Mouse (Mus musculus) cerebellum, postnatal 10 days (tissue): Measurements from ENCODE around the gene Tmem259.

Source experiments
- DNase-seq, 2 experiments: peaks; one replicate each; pipeline ENCODE4 v3.0.0; 2021; ENCODE audit warnings: mixed read lengths in 2 of 2

Tmem259 gene

GRCm38 (mm10) chr10:79959847-79960601 is 24.1 kb downstream of the Tmem259 start, which contains the start of gene Wdr18:
TSS of gene Wdr18 (plus strand) at chr10:79960152.
- DNase-seq, result peak; percentile 99

GRCm38 (mm10) chr10:79959412-79959811 is 24.7 kb downstream of the Tmem259 start:
- peak in 1 of 2 experiments; percentile 63 for DNase-seq

DNA sequence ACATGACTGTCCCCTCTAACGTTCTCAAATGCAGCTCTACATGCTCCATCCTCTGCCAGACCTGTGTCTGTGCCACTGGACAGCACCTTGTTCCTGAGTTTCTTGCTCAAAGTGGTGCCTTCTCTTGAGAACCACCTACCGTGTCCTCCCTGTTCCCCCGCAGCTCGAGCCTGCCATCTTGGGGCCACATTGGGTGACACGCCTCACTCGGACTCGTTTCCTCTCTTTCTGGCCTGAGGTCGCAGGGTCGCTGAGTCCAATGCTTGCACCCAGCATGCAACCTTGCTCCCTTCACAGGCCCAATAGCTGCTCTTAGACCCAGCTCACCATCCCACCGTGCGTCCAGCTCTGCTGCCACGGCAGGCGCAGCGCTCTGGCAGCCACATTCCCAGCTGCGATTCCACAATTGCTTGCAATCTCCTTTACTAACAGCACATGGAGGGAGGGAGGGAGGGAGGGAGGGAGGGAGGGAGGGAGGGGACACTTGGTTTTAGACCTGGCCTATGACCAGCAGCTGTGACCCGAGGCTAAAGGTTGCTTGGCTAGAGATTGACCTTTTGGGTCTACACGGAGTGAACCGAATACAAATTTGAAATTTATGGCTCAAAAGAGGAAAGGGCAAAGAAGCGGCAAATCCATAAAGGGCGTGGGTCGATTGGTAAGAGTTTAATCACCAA is 25.9 kb downstream of the Tmem259 start:
- DNase-seq, result peak; percentile 89

DNA sequence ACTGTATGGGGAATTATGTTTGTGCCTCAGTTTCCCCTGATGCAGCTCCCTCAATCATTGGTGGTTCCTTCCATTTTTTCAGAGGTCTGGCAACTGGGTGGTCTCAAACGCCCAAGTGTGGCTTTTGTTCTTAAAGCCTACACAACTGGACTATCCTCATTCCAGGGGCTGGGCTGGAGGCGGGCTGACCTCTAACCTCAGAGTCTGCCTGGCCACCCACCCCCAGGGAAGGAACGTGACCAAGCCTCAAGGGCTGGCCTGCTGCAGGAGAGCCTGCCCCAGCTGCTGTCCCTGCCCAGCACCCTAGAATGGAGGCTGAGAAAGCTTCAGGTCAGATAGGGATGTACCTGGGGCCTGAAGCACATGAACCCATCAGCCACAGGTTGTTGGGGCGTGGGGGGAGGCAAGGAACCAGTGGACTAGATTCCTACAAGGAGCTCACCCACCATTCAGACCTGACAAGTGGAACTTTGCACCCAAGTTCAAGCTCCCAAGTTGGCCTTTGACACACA is 27.4 kb downstream of the Tmem259 start:
- no peak for DNase-seq

- DNase-seq, result no peak
Observed at GRCm38 (mm10) chr10:79955691-79956090, 28.4 kb downstream of the Tmem259 start.

- DNase-seq, result peak in 1 of 2 experiments; percentile 56
Observed at GRCm38 (mm10) chr10:79953946-79954345, 30.2 kb downstream of the Tmem259 start.

DNA sequence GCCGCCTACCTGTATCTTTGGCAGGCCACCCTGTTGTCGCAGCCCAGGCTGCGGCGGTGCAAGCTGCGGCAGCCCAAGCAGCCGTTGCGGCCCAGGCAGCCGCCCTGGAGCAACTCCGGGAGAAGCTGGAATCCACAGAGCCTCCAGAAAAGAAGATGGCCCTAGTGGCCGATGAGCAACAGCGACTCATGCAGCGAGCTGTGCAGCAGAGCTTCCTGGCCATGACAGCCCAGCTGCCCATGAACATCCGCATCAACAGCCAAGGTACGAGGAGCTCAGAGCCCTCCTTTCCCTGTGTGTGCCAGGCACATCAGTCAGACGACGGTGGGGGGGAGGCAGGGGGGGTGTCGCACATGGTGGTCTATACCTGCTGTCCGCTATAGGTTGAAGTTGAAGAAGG is 33.5 kb downstream of the Tmem259 start:
- no peak for DNase-seq

DNA sequence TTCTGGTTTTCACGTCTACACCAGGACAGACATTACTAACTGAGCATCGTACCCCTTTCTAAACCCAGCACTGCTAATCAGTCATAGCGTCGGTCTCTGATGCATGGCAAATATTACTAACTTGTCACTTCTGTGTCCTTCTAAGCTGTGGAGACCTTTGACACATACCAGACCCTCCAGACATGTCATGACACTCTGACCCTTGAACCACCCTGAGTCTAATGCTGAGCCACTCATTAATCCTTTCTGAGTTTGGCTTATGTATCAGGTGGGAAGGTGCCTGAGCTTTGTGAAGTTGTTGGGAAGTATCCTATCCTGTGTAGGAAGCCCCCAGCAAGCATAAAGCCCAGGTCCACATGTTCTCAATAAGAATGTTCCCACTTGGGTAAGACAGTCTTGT is 34.3 kb downstream of the Tmem259 start:
- no peak for DNase-seq

DNA sequence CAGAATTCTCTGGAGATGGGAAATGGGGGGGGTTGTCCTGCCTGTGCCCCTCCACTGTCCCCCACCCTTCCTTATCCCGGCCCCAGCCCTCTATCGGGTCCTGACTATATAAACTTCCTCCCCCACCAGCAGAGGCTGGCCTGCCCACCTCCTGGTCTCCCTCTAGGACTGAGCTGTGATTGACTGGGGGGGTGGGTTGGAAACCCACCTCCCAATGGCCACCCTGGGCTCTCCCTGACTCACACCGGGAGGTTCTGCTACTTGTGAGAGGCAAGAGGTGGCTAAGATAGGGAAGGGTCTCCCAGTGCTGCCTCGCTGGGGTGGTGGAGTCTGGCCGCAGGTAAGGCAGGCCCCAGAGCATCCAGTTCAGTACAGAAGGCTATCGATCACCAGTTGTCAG is 36.6 kb downstream of the Tmem259 start:
- no peak for DNase-seq

DNA sequence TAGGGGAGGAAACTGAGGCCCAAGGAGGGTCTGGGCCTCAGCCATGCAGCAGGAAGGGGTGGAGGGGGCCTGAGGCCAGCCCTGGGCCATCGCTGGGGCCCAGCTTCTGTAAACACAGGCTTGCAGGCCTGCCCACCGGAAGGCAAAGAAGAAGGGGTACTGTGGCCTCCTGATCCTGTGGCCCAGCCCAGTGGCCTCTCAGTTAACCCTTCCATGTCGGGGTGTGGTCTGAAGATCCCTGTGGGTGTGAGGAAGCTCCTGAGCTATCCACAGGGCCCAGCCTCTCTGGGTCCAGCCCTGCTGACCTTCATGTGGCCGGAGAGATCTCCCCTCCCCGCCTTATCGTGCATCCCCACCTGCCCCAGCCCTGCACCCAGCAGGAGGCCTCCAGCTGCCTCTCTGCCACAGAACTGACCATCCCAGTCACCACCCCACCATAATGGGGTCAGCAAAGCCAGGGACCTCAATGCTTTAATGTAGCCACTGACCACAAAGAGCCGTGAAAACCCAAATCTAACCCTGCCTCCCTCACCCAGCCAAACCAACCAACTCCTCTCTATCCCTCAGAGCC is 37.3 kb downstream of the Tmem259 start:
- DNase-seq, result no peak

DNA sequence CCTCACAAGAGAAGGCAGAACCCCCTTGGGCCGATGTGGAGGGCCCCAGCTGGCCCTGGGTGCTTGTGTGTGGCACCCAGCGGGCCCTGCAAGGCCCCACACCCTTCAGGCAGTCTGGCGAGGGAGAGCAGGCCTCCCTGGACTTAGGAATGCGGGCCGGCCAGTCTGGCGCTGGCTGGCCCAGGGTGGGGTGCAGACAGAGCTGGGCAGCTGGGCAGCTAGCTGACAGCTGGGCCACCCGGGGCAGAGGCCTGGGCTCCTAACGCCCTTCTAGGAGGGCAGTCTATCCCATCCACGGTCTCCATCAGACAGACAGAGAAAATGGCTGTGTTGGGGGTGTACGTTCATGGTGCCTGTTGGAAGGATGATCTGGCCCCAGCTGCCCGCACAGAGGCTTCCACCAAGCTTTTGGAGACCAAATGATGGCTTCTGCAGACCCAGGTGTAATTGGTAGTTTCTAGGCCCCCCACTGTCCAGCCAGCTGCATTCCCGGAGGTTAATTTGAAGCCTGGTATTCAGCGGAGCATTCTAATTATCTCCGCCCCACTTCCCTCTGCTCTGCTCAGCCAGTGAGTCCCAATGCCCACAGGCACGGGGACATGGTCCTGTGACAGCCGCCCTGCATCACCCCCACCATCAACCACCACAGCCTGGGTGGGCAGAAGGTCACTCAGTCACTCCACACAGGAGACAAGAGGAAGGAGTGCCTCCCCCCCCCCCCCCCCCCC is 38.5 kb downstream of the Tmem259 start:
- peak; percentile 53 to 54 for DNase-seq

DNA sequence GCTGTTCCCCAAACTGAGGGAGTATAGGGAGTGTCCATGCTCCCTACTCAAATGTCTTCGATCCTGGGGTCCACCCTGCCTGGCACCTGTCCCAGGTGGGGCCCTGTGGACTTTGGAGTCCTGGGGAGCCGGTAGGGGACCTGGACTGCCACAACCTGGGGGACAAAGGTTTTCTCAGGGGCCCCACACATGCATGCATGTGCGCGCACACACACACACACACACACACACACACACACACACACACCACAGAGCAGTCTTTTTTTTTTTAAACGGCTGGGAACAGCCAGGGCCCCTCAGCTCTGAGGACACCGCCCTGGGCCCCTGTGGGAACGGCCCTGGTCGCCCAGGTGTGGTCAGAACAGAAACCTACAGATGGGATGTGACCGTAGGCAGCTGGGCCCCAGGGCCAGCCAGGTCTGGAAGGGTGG is 40.6 kb downstream of the Tmem259 start:
- DNase-seq, result no peak

GRCm38 (mm10) chr10:79942988-79943387 is 41.1 kb downstream of the Tmem259 start:
- DNase-seq, result no peak

DNA sequence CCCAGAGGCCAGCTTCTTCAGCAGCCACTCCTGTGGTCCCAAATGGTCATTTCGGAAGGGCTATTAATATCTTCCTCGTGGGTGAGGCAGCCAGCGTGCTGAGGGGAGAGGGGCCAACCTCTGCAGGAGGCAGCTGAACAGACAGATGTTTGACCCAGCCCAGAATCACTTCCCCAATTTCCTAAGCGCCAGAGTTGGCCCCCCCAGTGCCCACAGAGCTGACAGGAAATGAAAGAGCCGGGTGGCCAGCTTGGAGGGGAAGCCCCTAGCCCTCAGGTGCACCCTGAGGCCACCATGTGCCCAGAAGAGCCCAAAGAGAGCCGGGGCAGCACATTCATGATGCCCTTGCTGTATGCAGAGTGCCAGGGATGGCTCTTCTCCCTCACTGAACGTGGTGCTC is 43.4 kb downstream of the Tmem259 start:
- no peak for DNase-seq

DNA sequence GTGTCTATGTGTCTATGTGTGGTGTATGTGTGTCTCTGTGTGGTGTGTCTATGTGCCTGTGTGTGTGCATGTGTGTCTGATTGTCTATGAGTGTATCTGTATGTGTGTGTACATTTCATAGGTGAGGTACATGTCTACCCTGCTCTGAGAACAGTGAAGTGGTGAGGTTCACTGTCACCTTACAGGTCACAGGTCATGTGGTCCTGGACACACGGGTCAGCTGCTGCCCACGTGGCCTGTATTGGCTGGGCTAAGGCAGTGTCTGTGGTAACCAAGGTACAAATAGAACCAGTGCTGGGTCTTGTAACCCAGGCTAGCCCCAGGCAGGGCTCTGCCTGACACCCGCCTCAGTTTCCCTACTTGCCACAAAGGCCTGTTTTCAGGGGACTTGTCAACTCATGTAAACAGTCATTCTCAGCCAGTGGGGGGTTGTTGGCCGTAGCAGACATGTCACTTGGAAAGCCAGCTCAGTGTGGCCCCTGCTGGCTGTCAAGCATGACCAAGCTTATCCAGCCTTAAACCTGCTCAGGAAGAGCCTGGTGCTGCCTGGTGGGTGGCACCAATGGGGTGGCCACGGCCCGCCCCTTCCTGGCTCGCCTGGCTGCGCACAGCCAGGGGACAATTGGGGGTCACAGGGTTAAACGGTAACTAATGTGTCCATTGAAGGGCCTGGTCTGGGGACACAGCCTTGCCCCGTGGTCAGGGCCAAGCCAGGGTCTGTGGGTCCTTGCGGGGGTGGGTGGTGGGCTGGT is 46.2 kb downstream of the Tmem259 start:
- DNase-seq, result no peak

- peak; percentile 84 to 86 for DNase-seq
Observed at GRCm38 (mm10) chr10:79936911-79937441, 47.2 kb downstream of the Tmem259 start.

DNA sequence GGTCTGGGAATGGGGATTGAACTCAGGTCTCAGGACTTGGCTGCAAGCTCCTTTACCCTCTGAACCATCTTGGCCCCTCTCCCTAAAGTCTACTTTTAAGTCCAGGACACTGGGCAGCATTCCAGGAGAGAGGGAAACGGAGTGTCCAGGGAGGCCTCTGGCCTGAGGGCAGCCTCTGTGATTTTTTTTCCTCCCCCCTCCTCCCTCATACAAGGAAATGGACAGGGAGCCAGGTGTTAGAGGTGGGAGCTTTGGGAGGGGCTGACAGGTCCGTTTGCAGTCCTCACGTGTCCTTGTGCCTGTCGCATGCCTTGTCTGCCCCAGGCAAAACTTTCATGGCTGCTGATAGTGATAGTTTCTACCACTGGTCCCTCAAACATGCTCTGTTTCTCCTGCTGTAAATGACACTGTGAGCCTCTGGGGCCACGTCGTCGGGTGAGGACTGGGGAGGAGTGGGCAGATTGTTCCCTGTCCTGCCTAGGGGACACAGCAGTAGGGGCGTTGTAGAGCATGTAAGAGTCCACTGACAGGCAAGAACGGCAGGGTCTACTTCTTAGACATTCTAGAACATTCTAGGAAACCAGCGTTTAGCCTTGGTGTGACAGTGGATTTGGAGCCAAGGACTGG is 47.7 kb downstream of the Tmem259 start:
- peak; percentile 40 to 56 for DNase-seq

GRCm38 (mm10) chr10:79934794-79935569 is 49.1 kb downstream of the Tmem259 start:
- peak; percentile 59 to 60 for DNase-seq

DNA sequence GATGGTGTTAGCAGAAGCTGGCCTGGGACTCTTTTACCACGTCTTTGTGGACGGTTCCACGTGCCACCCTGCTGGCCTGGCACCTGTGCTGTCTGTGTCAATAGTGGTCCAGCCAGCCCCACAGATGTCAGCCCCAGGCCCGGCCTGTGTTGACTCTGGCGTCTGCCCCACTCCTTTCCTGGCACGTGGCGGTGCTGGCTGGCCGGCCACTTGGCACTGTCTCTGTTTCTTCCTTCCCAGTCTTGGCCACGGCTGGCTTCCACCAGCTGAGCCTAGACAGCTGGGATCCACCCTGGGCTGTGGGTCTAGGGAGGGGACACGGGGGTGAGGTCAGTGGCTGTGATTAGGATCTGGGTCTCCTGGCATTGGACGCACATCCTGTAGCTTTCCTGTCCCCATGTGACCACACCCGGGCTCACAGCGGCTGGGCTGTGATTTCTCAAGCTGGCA is 49.8 kb downstream of the Tmem259 start:
- peak; percentile 97 to 98 for DNase-seq

- no peak for DNase-seq
Observed at GRCm38 (mm10) chr10:79933861-79934260, 50.3 kb downstream of the Tmem259 start.
